Mouse (Mus musculus) olfactory bulb, adult 2 months (tissue): ENCODE results near the gene Hs3st4.

Source experiments
- CTCF ChIP-seq: fragments of 200-500 bp; IDR thresholded peaks from 2 replicates; pipeline ENCODE4 v1.5.1; 2012; ENCODE audit warnings: low read depth, mild to moderate bottlenecking, low read length, moderate library complexity; ENCODE audit not compliant: insufficient read depth
- POLR2A ChIP-seq: fragments of 200-500 bp; IDR thresholded peaks from 2 replicates; pipeline ENCODE4 v1.6.1; 2012; ENCODE audit warnings: mild to moderate bottlenecking, low read depth, low read length, moderate library complexity; ENCODE audit not compliant: insufficient read depth

DNA sequence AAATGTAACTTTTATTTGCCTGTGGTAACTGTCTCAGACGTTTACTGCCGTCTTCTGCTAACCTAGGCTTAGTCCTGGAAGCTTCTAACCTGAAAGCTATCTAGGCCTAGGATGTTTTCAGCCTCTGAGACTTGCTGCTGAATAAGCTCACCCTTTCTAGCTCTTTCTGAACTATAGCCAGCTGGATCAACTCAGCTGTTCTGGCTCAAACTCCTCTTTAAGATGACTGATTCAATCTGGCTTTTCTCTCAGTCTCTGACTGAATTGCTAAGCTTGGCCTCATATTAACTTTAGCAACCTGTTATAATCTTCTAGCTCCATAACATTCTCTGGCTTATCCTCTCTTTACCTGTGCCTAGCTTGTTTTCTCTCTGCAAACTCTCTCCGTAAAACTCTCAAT lies 35.8 kb upstream of the Hs3st4 start:
- TF ChIP-seq CTCF (no peak), POLR2A (no peak)
